Mouse (Mus musculus): ENCODE results near the gene Tnfsf18.

GRCm38 (mm10) chr1:161482211-161482610 lies 12.2 kb upstream of the Tnfsf18 start:
- no peak for TF ChIP-seq CTCF (IDR thresholded peaks at IDR 0.05; ENCODE audit: low read depth, low read length)
- no peak for TF ChIP-seq POLR2A (IDR thresholded peaks at IDR 0.05; ENCODE audit: extremely low read depth, insufficient read depth, low read length)

Measured in liver, adult 2 months (tissue).